14 mouse cellular contexts compared by ENCODE assay signal in genomic region chr15:84300591-84300990, GRCm38 (mm10). TPM values are rescaled to one million over a fixed set of nuclear protein-coding genes. Genes with fewer than 3 reads are reported as not detected.
DNase-seq lines count a peak whose midpoint lies in the region; ATAC-seq and TF ChIP-seq lines count a peak whose summit lies in the region.
"Had no signal": no experiment of that assay in that cellular context is flagged by ENCODE, and none has a peak within 500 bp of the region (broad histone marks: within the 10 kb centered on the region; RNA-seq: fewer than 3 reads in every experiment).

No protein-coding gene starts in this region.

- H3K4me2 ChIP-seq in heart, embryonic 11.5 days = no peak overlapping the region
- no peak overlapping the region for H3K4me2 ChIP-seq in forebrain, embryonic 15.5 days (replicated peaks)
- no peak overlapping the region for H3K4me2 ChIP-seq in midbrain, postnatal 0 days (ENCODE audit: low read depth, low read length, poor library complexity, severe bottlenecking)
- H3K4me2 ChIP-seq: heart, embryonic 15.5 days had no signal

- 0 out of 2 replicates have a peak overlapping the region, but pooled peaks have one; percentile 5 for H3K9ac ChIP-seq in heart, embryonic 11.5 days (ENCODE audit: low read depth, low read length)
- no peak overlapping the region for H3K9ac ChIP-seq in forebrain, embryonic 15.5 days (replicated peaks)
- H3K9ac ChIP-seq in midbrain, postnatal 0 days (replicated peaks; ENCODE audit: low read length, poor library complexity, severe bottlenecking) = no peak overlapping the region
- H3K9ac ChIP-seq: heart, embryonic 15.5 days; liver, postnatal 0 days had no signal

- H3K4me1 ChIP-seq in heart, embryonic 11.5 days (ENCODE audit: control insufficient read depth, insufficient read depth, low read length) = peaks cover 26% of the 10 kb centered on the region
- peaks cover 59% of the 10 kb centered on the region for H3K4me1 ChIP-seq in heart, embryonic 10.5 days
- peaks cover 70% of the 10 kb centered on the region for H3K4me1 ChIP-seq in forebrain, embryonic 15.5 days
- H3K4me1 ChIP-seq in limb, embryonic 10.5 days = peaks cover 59% of the 10 kb centered on the region
- H3K4me1 ChIP-seq in midbrain, postnatal 0 days (ENCODE audit: insufficient read depth, low read length) = peaks cover 41% of the 10 kb centered on the region

- H3K27me3 ChIP-seq in heart, embryonic 11.5 days (ENCODE audit: control insufficient read depth, insufficient read depth, low read length) = no peaks in the 10 kb centered on the region
- peaks cover 16% of the 10 kb centered on the region; the same call in 1 of the 2 replicates for H3K27me3 ChIP-seq in heart, embryonic 10.5 days (ENCODE audit: insufficient read depth, poor library complexity, severe bottlenecking)
- no peaks in the 10 kb centered on the region for H3K27me3 ChIP-seq in forebrain, embryonic 15.5 days
- peaks cover 11% of the 10 kb centered on the region; the same call in 1 of the 2 replicates for H3K27me3 ChIP-seq in limb, embryonic 10.5 days (ENCODE audit: low read depth, poor library complexity, severe bottlenecking)
- no peaks in the 10 kb centered on the region for H3K27me3 ChIP-seq in midbrain, postnatal 0 days (ENCODE audit: insufficient read depth, low read length)
- H3K27me3 ChIP-seq: heart, embryonic 15.5 days had no signal

- DNase-seq in heart, embryonic 10.5 days (ENCODE audit: low spot score) = no peak
- no peak for DNase-seq in limb, embryonic 10.5 days (ENCODE audit: low spot score)
- no peak for DNase-seq in midbrain, postnatal 0 days (ENCODE audit: low spot score)
- DNase-seq in embryo, embryonic 10.5 days (ENCODE audit: low spot score) = no peak
- DNase-seq in heart, postnatal 10 days = no peak
- DNase-seq: adrenal gland, adult 8-10 months; layer of hippocampus, postnatal 36 days had no signal

- 65% methylated on average over 2 of the region's 2 CpGs for WGBS in heart, embryonic 11.5 days (ENCODE audit: insufficient replicate concordance)
- 52% methylated on average over 2 of the region's 2 CpGs for WGBS in heart, embryonic 10.5 days
- 30% methylated on average over 2 of the region's 2 CpGs for WGBS in forebrain, embryonic 15.5 days
- 52% methylated on average over 2 of the region's 2 CpGs for WGBS in limb, embryonic 10.5 days
- WGBS in midbrain, postnatal 0 days = 21% methylated on average over 2 of the region's 2 CpGs

- TF ChIP-seq CTCF in midbrain, postnatal 0 days (IDR thresholded peaks at IDR 0.05) = no peak

- no peaks in the 10 kb centered on the region for H3K9me3 ChIP-seq in heart, embryonic 11.5 days (replicated peaks; ENCODE audit: control insufficient read depth, low read length)
- H3K9me3 ChIP-seq in heart, embryonic 10.5 days = no peaks in the 10 kb centered on the region
- no peaks in the 10 kb centered on the region for H3K9me3 ChIP-seq in forebrain, embryonic 15.5 days
- H3K9me3 ChIP-seq in limb, embryonic 10.5 days (replicated peaks) = no peaks in the 10 kb centered on the region
- no peaks in the 10 kb centered on the region for H3K9me3 ChIP-seq in midbrain, postnatal 0 days (ENCODE audit: low read length)
- H3K9me3 ChIP-seq: heart, embryonic 15.5 days had no signal

- intact Hi-C loops in heart, postnatal 10 days (cut with DNase I) = no loop called here

- no peak overlapping the region for H3K27ac ChIP-seq in heart, embryonic 11.5 days (ENCODE audit: low read depth, low read length)
- no peak overlapping the region; the same call in 1 of the 2 replicates for H3K27ac ChIP-seq in heart, embryonic 10.5 days
- peak overlapping the region; percentile 72 for H3K27ac ChIP-seq in forebrain, embryonic 15.5 days (replicated peaks)
- H3K27ac ChIP-seq in limb, embryonic 10.5 days = peak overlapping the region; percentile 66
- peak overlapping the region; percentile 63 for H3K27ac ChIP-seq in midbrain, postnatal 0 days (ENCODE audit: low read depth, low read length)
- H3K27ac ChIP-seq: heart, embryonic 15.5 days; macrophage had no signal

- no peak for ATAC-seq in heart, embryonic 11.5 days (replicated peaks; ENCODE audit: insufficient number of reproducible peaks, low FRiP score, low TSS enrichment)
- ATAC-seq in forebrain, embryonic 15.5 days (replicated peaks) = no peak
- no peak for ATAC-seq in midbrain, postnatal 0 days (ENCODE audit: low FRiP score)
- ATAC-seq in monocyte, adult 5-6 weeks (replicated peaks; ENCODE audit: insufficient number of reproducible peaks, low FRiP score, low TSS enrichment, poor library complexity, severe bottlenecking) = no peak
- ATAC-seq: inflammation-experienced regulatory T-cells, adult 6 months had no signal

- H3K4me3 ChIP-seq in heart, embryonic 11.5 days (ENCODE audit: low read depth, low read length) = no peak overlapping the region
- H3K4me3 ChIP-seq in heart, embryonic 10.5 days = no peak overlapping the region
- no peak overlapping the region for H3K4me3 ChIP-seq in forebrain, embryonic 15.5 days
- no peak overlapping the region for H3K4me3 ChIP-seq in limb, embryonic 10.5 days
- H3K4me3 ChIP-seq in midbrain, postnatal 0 days (ENCODE audit: low read depth, low read length) = no peak overlapping the region
- H3K4me3 ChIP-seq: heart, embryonic 15.5 days had no signal

- no peaks in the 10 kb centered on the region; the same call in 1 of the 2 replicates for H3K36me3 ChIP-seq in heart, embryonic 11.5 days (ENCODE audit: control insufficient read depth, insufficient read depth, low read length)
- peaks cover 22% of the 10 kb centered on the region for H3K36me3 ChIP-seq in heart, embryonic 10.5 days
- no peaks in the 10 kb centered on the region for H3K36me3 ChIP-seq in forebrain, embryonic 15.5 days
- peaks cover 13% of the 10 kb centered on the region for H3K36me3 ChIP-seq in limb, embryonic 10.5 days
- no peaks in the 10 kb centered on the region for H3K36me3 ChIP-seq in midbrain, postnatal 0 days (ENCODE audit: insufficient read depth, low read length)

RNA-seq across cellular contexts. Expression of gene Parvg, which starts 23.2 kb away (rescaled TPM):
- polyA plus RNA-seq in heart, embryonic 11.5 days (2014; fragmentation: Nextera tagmentation; extraction: Ambion mirVana) = 0.59 and 0.60 TPM in 2 replicates
- polyA plus RNA-seq in heart, embryonic 10.5 days (2016; fragmentation: Nextera tagmentation; extraction: Ambion mirVana) = 0.43 and 1.0 TPM in 2 replicates
- polyA plus RNA-seq in forebrain, embryonic 15.5 days (2015; fragmentation: Nextera tagmentation; extraction: Ambion mirVana) = 0.75 and 1.0 TPM in 2 replicates
- 0.72 and 0.75 TPM in 2 replicates for polyA plus RNA-seq in limb, embryonic 10.5 days (2016; fragmentation: Nextera tagmentation; extraction: Ambion mirVana)
- 1.5 and 1.7 TPM in 2 replicates for total RNA-seq in midbrain, postnatal 0 days (2014; rRNA removed)
- polyA plus RNA-seq in midbrain, postnatal 0 days (2015; fragmentation: Nextera tagmentation; extraction: Ambion mirVana) = 1.7 and 1.9 TPM in 2 replicates
- total RNA-seq in monocyte, adult 5-6 weeks (2017) = 54.1 to 106 TPM (median 56.9 TPM) in 3 replicates
- 1 to 10 TPM; 1.7 to 2.5 TPM for total RNA-seq in heart, postnatal 10 days (2021)

Comparison
In these comparisons a context has a peak if more than half of its experiments do, and no peak if none do; other contexts are left out.
1. H3K27ac ChIP-seq: peak in forebrain, embryonic 15.5 days (single experiment), limb, embryonic 10.5 days (single experiment) and midbrain, postnatal 0 days (single experiment); none in heart, embryonic 11.5 days (single experiment) and heart, embryonic 10.5 days (single experiment).